Mouse (Mus musculus) MEL (cell line): ENCODE results near the gene Arhgef25.

Source experiments
- CHD2 ChIP-seq: IDR thresholded peaks from 2 replicates; pipeline ENCODE4 v1.6.1; 2011; ENCODE audit warnings: low read length, improper control_type of control experiment
- CTCF ChIP-seq, 3 experiments: IDR thresholded peaks in 2 of 3; conservative IDR thresholded peaks in 1 of 3; 2 replicates each; pipeline ENCODE4 v1.5.1; 2011 to 2012; ENCODE audit warnings: low read length in 3 of 3, low read depth in 2 of 3, mild to moderate bottlenecking in 2 of 3, improper control_type of control experiment in 1 of 3, inconsistent platforms in 1 of 3, mixed read lengths in 1 of 3, moderate library complexity in 1 of 3; ENCODE audit not compliant: control insufficient read depth in 1 of 3, insufficient read depth in 1 of 3, poor library complexity in 1 of 3, severe bottlenecking in 1 of 3
- EP300 ChIP-seq, 2 experiments: IDR thresholded peaks; 2 replicates each; pipeline ENCODE4 v1.6.1; 2011; ENCODE audit warnings: improper control_type of control experiment in 2 of 2, low read length in 2 of 2, low read depth in 1 of 2, mild to moderate bottlenecking in 1 of 2
- POLR2A ChIP-seq, 2 experiments: IDR thresholded peaks; 2 replicates each; pipeline ENCODE4 v1.6.1; 2011 to 2012; ENCODE audit warnings: low read length in 2 of 2, mild to moderate bottlenecking in 2 of 2, control low read depth in 1 of 2, improper control_type of control experiment in 1 of 2, low read depth in 1 of 2, moderate library complexity in 1 of 2; ENCODE audit not compliant: control insufficient read depth in 1 of 2, insufficient read depth in 1 of 2, poor library complexity in 1 of 2
- POLR2AphosphoS2 ChIP-seq: IDR thresholded peaks from 2 replicates; pipeline ENCODE4 v1.6.1; 2011; ENCODE audit warnings: low read length, improper control_type of control experiment
- USF1 ChIP-seq: IDR thresholded peaks from 2 replicates; pipeline ENCODE4 v1.6.1; 2014; ENCODE audit warnings: low read depth, mild to moderate bottlenecking, inconsistent platforms, low read length, improper control_type of control experiment, moderate library complexity

- TF ChIP-seq CTCF (IDR thresholded peaks at IDR 0.05 in 2 of 3, conservative IDR thresholded peaks at IDR 0.05 in 1 of 3; ENCODE audit: control insufficient read depth in 1 of 3, insufficient read depth in 1 of 3, low read depth in 2 of 3, low read length in 3 of 3, poor library complexity in 1 of 3, severe bottlenecking in 1 of 3) (no peak), CHD2 (no peak), USF1 (no peak), POLR2AphosphoS2 (no peak), POLR2A (IDR thresholded peaks at IDR 0.05; ENCODE audit: control insufficient read depth in 1 of 2, insufficient read depth in 1 of 2, low read depth in 1 of 2, low read length in 2 of 2, poor library complexity in 1 of 2) (no peak), EP300 (IDR thresholded peaks at IDR 0.05; ENCODE audit: low read depth in 1 of 2, low read length in 2 of 2) (no peak)
Observed at GRCm38 (mm10) chr10:127196392-127196791, 6.5 kb upstream of the Arhgef25 start.
